Mouse (Mus musculus): Measurements from ENCODE around the gene Dao. TPM values are rescaled to one million over a fixed set of nuclear protein-coding genes. Genes with fewer than 3 reads are reported as not detected.

Dao gene
- polyA plus RNA-seq, 1 experiment from 2014 or later = not detected

DNA sequence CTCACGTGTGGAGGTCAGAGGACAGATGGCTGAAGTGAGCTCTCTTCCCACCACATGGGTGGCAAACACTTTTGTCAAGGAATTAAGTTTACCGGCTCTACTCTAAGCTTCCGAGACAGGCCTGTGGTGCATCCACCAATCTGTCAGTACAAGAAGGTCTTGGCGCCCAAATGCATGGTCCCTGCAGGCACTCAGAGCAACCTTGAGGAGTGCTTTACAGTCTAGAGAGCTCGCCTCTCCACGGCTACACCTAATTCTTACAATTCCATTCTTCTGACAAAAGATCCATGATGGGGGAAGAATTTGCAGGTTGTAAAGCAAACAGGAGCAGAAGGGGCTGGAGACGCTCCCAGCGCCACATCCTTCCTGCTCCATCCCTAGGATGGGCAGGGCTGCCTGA is 26.9 kb upstream of the Dao start:
- no peak overlapping the region for H3K4me3 ChIP-seq (ENCODE audit: low read depth, low read length)
- no peak overlapping the region for H3K9ac ChIP-seq (ENCODE audit: low read length)
- H3K36me3 ChIP-seq (ENCODE audit: control insufficient read depth, insufficient read depth, low read length) = no peaks in the 10 kb centered on the region
- ATAC-seq (ENCODE audit: insufficient read depth, low FRiP score, low TSS enrichment) (no peak), DNase-seq (ENCODE audit: low spot score) (no peak)
- H3K9me3 ChIP-seq (ENCODE audit: control insufficient read depth, low read length) = no peaks in the 10 kb centered on the region
- no peak overlapping the region for H3K27ac ChIP-seq (ENCODE audit: low read depth, low read length)
- no peaks in the 10 kb centered on the region for H3K27me3 ChIP-seq (ENCODE audit: control insufficient read depth, insufficient read depth, low read length)
- H3K4me2 ChIP-seq (ENCODE audit: low read depth) = no peak overlapping the region
- H3K4me1 ChIP-seq (ENCODE audit: control insufficient read depth, insufficient read depth, low read length) = peaks cover 18% of the 10 kb centered on the region
- WGBS = 84% methylated on average over 8 of the region's 8 CpGs

- no peaks in the 10 kb centered on the region for H3K36me3 ChIP-seq (ENCODE audit: control insufficient read depth, insufficient read depth, low read length)
- H3K4me2 ChIP-seq (ENCODE audit: low read depth) = no peak overlapping the region
- 82% methylated on average over 8 of the region's 8 CpGs for WGBS
- H3K27ac ChIP-seq (ENCODE audit: low read depth, low read length) = no peak overlapping the region
- H3K9me3 ChIP-seq (ENCODE audit: control insufficient read depth, low read length) = no peaks in the 10 kb centered on the region
- ATAC-seq (ENCODE audit: insufficient read depth, low FRiP score, low TSS enrichment) (no peak), DNase-seq (ENCODE audit: low spot score) (no peak)
- H3K27me3 ChIP-seq (ENCODE audit: control insufficient read depth, insufficient read depth, low read length) = no peaks in the 10 kb centered on the region
- H3K4me3 ChIP-seq (ENCODE audit: low read depth, low read length) = no peak overlapping the region
- no peak overlapping the region for H3K9ac ChIP-seq (ENCODE audit: low read length)
- H3K4me1 ChIP-seq (ENCODE audit: control insufficient read depth, insufficient read depth, low read length) = peaks cover 18% of the 10 kb centered on the region
These were observed 26.2 kb upstream of the Dao start for GRCm38 (mm10) chr5:113977309-113977708.

GRCm38 (mm10) chr5:113980511-113980910 is 23.0 kb upstream of the Dao start:
- Histone ChIP-seq H3K27me3 (ENCODE audit: control insufficient read depth, insufficient read depth, low read length) (no peaks in the 10 kb centered on the region), H3K4me3 (ENCODE audit: low read depth, low read length) (no peak overlapping the region), H3K9ac (ENCODE audit: low read length) (no peak overlapping the region), H3K27ac (ENCODE audit: low read depth, low read length) (no peak overlapping the region), H3K4me1 (ENCODE audit: control insufficient read depth, insufficient read depth, low read length) (peaks cover 3% of the 10 kb centered on the region; the same call in 1 of the 2 replicates), H3K4me2 (ENCODE audit: low read depth) (no peak overlapping the region), H3K9me3 (ENCODE audit: control insufficient read depth, low read length) (no peaks in the 10 kb centered on the region), H3K36me3 (ENCODE audit: control insufficient read depth, insufficient read depth, low read length) (no peaks in the 10 kb centered on the region; the same call in 1 of the 2 replicates)
- no peak for ATAC-seq (ENCODE audit: insufficient read depth, low FRiP score, low TSS enrichment)
- 83% methylated on average over 1 of the region's 1 CpGs for WGBS
- DNase-seq (ENCODE audit: low spot score) = no peak

DNA sequence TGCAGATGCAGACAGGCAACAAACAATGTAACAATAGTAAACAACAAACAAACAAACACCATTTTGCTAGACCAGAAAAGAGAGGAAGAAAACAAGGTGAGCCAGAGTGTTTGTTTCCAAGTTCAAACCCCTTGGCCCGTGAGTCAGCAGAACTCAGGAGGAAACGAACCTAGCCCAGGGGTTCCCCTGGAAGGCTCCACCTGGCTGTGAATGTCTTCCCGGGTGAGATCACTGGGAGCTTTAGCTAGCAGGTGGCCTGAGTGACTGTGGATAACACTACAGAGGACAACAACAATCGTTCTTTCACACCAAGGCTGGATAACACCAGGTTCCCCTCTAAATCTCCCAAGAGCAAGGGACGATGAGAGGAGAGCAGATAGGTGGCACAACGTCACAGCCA is 22.3 kb upstream of the Dao start:
- H3K9ac ChIP-seq (ENCODE audit: low read length) = no peak overlapping the region
- no peak overlapping the region for H3K4me2 ChIP-seq (ENCODE audit: low read depth)
- no peak overlapping the region for H3K4me3 ChIP-seq (ENCODE audit: low read depth, low read length)
- H3K9me3 ChIP-seq (ENCODE audit: control insufficient read depth, low read length) = no peaks in the 10 kb centered on the region
- ATAC-seq (ENCODE audit: insufficient read depth, low FRiP score, low TSS enrichment) (no peak), DNase-seq (ENCODE audit: low spot score) (no peak)
- WGBS = 87% methylated on average over 6 of the region's 6 CpGs
- no peak overlapping the region for H3K27ac ChIP-seq (ENCODE audit: low read depth, low read length)
- H3K36me3 ChIP-seq (ENCODE audit: control insufficient read depth, insufficient read depth, low read length) = no peaks in the 10 kb centered on the region; the same call in 1 of the 2 replicates
- H3K27me3 ChIP-seq (ENCODE audit: control insufficient read depth, insufficient read depth, low read length) = no peaks in the 10 kb centered on the region
- no peaks in the 10 kb centered on the region for H3K4me1 ChIP-seq (ENCODE audit: control insufficient read depth, insufficient read depth, low read length)

GRCm38 (mm10) chr5:113981843-113982242 is 21.7 kb upstream of the Dao start:
- no peak overlapping the region for H3K27ac ChIP-seq (ENCODE audit: low read depth, low read length)
- H3K4me3 ChIP-seq (ENCODE audit: low read depth, low read length) = no peak overlapping the region
- peaks cover 3% of the 10 kb centered on the region; the same call in 1 of the 2 replicates for H3K4me1 ChIP-seq (ENCODE audit: control insufficient read depth, insufficient read depth, low read length)
- H3K9ac ChIP-seq (ENCODE audit: low read length) = no peak overlapping the region
- H3K4me2 ChIP-seq (ENCODE audit: low read depth) = no peak overlapping the region
- ATAC-seq (ENCODE audit: insufficient read depth, low FRiP score, low TSS enrichment) = no peak
- H3K36me3 ChIP-seq (ENCODE audit: control insufficient read depth, insufficient read depth, low read length) = no peaks in the 10 kb centered on the region; the same call in 1 of the 2 replicates
- WGBS = 76% methylated on average over 8 of the region's 8 CpGs
- DNase-seq (ENCODE audit: low spot score) = no peak
- no peaks in the 10 kb centered on the region for H3K27me3 ChIP-seq (ENCODE audit: control insufficient read depth, insufficient read depth, low read length)
- H3K9me3 ChIP-seq (ENCODE audit: control insufficient read depth, low read length) = no peaks in the 10 kb centered on the region

DNA sequence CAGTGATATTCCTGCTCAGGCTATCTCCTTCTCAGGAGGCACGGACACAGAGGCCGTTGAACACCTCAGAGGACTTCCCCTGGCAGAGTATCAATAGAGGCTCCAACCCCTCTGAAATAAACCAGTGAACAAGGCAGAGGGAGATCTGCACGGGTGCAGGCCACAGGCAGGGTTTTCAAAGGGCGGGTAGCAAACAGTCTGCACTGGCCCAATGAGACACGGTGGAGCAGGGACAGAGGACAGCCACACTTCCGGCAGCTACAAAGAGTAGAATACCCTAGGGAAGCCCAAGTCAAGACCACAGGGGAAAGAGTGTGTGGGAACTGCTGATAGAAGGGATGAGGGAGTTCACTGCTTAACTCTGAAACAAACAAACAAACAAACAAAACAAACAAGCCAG is 20.0 kb upstream of the Dao start:
- Histone ChIP-seq H3K27me3 (ENCODE audit: control insufficient read depth, insufficient read depth, low read length) (no peaks in the 10 kb centered on the region), H3K4me1 (ENCODE audit: control insufficient read depth, insufficient read depth, low read length) (peaks cover 3% of the 10 kb centered on the region; the same call in 1 of the 2 replicates), H3K9me3 (ENCODE audit: control insufficient read depth, low read length) (no peaks in the 10 kb centered on the region), H3K4me3 (ENCODE audit: low read depth, low read length) (no peak overlapping the region), H3K36me3 (ENCODE audit: control insufficient read depth, insufficient read depth, low read length) (no peaks in the 10 kb centered on the region; the same call in 1 of the 2 replicates), H3K9ac (ENCODE audit: low read length) (no peak overlapping the region), H3K4me2 (ENCODE audit: low read depth) (no peak overlapping the region), H3K27ac (ENCODE audit: low read depth, low read length) (no peak overlapping the region)
- no peak for ATAC-seq (ENCODE audit: insufficient read depth, low FRiP score, low TSS enrichment)
- WGBS = 70% methylated on average over 6 of the region's 6 CpGs
- no peak for DNase-seq (ENCODE audit: low spot score)

DNA sequence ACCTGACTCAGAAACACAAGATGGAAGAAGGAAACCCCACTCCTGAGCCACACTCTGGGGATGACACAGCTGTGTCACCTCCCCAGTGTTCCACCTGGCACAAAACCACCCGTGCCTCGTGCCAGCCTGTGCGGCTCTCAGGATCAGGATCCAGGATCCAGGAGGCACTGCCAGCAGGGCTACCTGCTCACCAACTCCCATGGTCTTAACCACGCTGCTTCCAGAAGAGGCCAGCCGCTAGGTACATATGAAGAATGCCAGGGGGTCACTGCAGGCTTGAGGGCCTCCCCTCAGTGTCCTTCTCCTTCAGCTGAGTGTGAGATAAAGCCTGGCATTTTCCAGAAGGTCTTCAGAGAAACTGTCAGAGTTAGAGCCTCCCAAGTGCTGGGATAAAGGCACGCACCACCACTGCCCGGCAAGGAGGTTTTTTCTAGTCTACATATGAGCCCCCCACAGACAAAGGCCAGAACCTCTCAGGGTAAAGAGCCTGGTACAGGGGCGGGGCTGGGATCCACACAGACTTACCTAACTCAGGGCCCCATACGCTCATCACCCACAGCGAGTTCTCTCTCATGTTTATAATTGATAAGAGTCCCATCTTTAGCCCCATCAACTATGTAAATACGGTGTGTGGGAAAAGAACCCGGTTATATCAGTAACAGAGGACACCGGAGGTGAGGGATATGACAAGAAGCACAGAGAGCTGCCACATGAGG is 19.3 kb upstream of the Dao start:
- Histone ChIP-seq H3K4me1 (ENCODE audit: control insufficient read depth, insufficient read depth, low read length) (peaks cover 3% of the 10 kb centered on the region; the same call in 1 of the 2 replicates), H3K9me3 (ENCODE audit: control insufficient read depth, low read length) (no peaks in the 10 kb centered on the region), H3K27ac (ENCODE audit: low read depth, low read length) (no peak overlapping the region), H3K36me3 (ENCODE audit: control insufficient read depth, insufficient read depth, low read length) (peaks cover 2% of the 10 kb centered on the region; the same call in 1 of the 2 replicates), H3K9ac (ENCODE audit: low read length) (no peak overlapping the region), H3K4me3 (ENCODE audit: low read depth, low read length) (no peak overlapping the region), H3K27me3 (ENCODE audit: control insufficient read depth, insufficient read depth, low read length) (no peaks in the 10 kb centered on the region), H3K4me2 (ENCODE audit: low read depth) (no peak overlapping the region)
- ATAC-seq (ENCODE audit: insufficient read depth, low FRiP score, low TSS enrichment) = no peak
- WGBS = 92% methylated on average over 13 of the region's 13 CpGs
- no peak for DNase-seq (ENCODE audit: low spot score)

DNA sequence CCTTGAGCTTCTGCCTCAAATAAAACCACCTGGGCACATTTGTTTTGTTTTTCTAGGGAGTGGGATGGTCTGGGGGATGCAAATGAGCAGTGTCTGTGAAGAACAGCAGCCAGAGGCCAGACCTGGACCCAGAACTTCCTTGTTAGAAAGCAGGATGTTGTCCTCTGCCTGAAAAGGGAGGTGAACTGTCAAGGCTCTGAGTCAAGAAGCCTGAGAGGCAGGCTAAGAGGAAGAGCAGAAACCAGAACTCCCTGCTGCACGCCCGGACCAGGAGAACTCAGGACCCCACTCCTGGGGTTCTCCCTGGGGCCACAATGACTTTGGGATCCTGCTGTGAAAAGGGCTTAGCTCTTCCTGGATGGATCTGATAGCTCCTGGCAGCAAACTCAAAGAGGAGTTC is 17.8 kb upstream of the Dao start:
- Histone ChIP-seq H3K27me3 (ENCODE audit: control insufficient read depth, insufficient read depth, low read length) (no peaks in the 10 kb centered on the region), H3K4me3 (ENCODE audit: low read depth, low read length) (no peak overlapping the region), H3K36me3 (ENCODE audit: control insufficient read depth, insufficient read depth, low read length) (peaks cover 2% of the 10 kb centered on the region; the same call in 1 of the 2 replicates), H3K9ac (ENCODE audit: low read length) (no peak overlapping the region), H3K4me2 (ENCODE audit: low read depth) (no peak overlapping the region), H3K4me1 (ENCODE audit: control insufficient read depth, insufficient read depth, low read length) (peaks cover 3% of the 10 kb centered on the region; the same call in 1 of the 2 replicates), H3K9me3 (ENCODE audit: control insufficient read depth, low read length) (no peaks in the 10 kb centered on the region), H3K27ac (ENCODE audit: low read depth, low read length) (no peak overlapping the region)
- ATAC-seq (ENCODE audit: insufficient read depth, low FRiP score, low TSS enrichment) (no peak), DNase-seq (ENCODE audit: low spot score) (no peak)
- 84% methylated on average over 2 of the region's 2 CpGs for WGBS

Measured in neural tube, embryonic 11.5 days (tissue).